Mouse (Mus musculus) retina, postnatal 7 days (tissue): Measurements from ENCODE around the gene Mab21l3.
"Not testable (repeated sequence)": the region's sequence is repeated elsewhere in the genome, so short reads cannot be mapped to it uniquely, and the experiment has no call there.

Experiments used
- DNase-seq: peaks from one replicate; pipeline ENCODE4 v3.0.0-alpha.2; 2012; ENCODE audit warnings: low read depth, low spot score

The Mab21l3 gene

DNA sequence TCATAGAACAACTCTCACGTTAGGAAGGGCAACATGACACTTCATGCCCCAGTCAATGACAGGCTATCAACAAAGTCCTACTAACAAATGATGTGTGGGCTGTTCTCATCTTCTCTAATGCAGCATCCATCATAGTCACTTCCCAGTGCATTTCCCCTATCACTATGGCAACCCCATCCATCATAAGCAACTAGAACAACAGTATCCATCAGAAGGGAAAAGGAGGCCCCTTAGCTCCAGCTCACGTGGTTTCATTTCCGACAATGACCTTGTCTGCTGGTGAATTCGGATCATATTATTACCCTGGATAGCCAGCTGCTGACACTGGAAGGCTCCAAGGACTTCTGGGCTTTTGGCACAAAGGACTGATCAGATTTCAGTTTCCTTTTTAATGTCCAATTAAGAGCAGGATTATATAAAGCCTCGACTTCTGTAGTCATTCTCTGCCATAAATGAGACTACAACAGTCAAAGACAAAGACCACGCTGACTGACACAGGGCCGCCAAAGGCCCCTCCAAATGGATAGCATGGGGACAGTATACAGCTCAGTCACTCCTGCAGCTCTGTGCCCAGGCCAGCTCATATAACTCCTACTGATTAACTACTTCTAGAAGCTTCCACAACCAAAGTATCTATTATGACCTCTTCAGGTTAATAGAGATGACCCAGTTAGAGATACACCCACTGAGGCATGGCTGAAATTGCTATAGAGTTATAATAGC lies 6.2 kb downstream of the Mab21l3 start:
- DNase-seq = no peak

GRCm38 (mm10) chr3:101839327-101839726 lies 9.4 kb downstream of the Mab21l3 start:
- no peak for DNase-seq

GRCm38 (mm10) chr3:101836971-101837370 lies 11.8 kb downstream of the Mab21l3 start:
- DNase-seq = no peak

DNA sequence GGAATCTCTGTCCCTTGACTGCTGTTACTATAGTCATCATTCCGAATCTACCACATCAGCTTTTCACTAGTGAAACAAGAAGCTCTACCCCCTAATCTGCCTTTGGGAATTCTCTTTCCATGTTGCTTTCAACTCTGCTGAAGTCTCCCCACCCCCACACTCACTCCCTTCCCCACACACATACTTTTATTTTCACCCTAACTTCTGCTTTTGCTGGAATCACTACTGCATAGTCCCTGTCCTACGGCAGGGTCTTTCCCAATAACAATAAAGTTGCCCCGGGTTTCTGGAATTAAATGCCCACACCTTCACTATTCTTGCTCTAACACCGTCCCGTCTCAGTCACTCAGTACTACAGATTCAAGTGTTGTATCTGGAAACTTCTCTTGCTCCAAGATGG lies 12.2 kb downstream of the Mab21l3 start:
- DNase-seq = no peak

- no peak for DNase-seq
Observed at GRCm38 (mm10) chr3:101836045-101836444, 12.7 kb downstream of the Mab21l3 start.

DNA sequence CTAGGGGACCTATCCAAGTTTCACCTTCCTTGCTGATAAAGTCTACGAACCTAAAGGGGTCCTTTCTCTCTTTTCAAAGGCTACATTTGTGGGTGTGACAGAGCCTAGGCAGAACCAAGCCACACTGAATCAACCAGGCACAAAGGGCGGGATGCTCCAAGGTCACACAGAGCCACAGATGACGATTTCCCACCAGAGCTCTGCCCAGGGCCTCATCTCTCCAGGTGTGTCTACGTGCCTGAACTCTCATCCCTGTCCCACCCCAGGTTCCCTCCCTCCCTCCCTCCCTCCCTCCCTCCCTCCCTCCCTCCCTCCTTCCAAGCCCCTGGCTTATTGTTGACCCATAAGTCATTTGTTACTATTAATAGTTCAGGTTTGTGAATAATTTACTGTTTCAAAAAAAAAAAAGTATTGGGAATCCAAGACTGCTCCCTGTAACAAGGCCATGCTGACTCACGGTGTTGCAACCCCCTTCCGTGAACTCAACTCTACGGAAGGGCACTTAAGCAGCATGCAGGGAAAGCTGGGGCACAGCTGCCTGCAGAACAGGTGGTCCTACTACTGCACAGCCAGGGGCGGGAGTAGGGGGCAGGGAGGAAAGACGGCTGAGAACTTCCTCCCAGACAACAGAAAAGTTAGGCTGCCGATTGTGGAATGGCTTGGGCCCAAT lies 17.4 kb downstream of the Mab21l3 start:
- no peak for DNase-seq

DNA sequence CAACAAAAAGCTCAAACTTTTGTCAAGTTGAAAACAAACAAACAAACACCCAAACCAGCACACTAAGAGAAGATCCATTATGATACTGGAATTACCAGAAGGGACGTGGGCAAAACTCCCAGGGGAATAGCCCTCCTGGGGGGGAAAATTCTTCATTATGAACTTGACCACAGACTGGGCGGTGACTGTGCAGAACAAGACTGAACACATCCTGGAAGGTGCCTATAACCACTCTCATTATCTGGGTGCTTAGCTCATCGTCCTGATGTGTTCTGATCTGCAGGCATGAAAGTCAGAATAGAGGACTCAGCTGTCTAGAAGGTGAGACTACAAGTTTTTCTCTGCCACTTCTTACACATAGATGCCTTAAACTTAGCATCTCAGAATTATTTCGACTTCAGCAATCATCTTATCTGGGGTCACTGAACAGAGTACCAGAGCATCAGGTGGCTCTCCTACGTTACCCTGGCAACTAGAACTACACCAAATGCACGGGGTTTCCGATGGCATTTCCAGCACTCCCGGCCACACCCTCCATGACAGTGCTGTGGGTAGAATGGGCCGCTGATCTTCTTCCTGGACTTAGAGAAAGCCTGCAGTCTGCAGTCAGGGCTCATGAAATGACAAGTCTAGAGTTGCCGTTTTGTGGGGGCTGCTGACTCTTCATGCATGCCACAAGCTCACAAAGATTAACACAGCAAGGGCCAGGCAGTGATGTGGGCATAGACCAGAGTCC lies 18.7 kb downstream of the Mab21l3 start:
- DNase-seq = no peak

DNA sequence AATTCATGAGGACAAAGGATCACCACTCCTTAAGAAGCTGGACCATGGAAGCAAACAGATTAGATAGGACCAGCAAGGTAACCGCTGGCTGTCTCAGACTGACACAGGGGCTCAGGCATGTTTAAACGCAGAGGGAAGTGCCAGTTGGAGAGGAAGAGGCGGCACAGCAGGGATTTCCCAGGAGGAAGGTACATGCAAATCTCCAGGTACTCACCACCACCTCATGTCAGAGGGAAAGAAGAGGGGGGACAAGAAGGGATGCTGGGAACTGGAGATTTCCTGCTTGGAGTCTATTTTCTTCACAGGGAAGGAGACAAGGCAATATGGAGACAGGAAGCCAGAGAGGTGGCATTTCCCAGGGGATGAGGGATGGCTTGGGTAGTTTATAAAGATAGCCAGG lies 20.2 kb downstream of the Mab21l3 start:
- no peak for DNase-seq

DNA sequence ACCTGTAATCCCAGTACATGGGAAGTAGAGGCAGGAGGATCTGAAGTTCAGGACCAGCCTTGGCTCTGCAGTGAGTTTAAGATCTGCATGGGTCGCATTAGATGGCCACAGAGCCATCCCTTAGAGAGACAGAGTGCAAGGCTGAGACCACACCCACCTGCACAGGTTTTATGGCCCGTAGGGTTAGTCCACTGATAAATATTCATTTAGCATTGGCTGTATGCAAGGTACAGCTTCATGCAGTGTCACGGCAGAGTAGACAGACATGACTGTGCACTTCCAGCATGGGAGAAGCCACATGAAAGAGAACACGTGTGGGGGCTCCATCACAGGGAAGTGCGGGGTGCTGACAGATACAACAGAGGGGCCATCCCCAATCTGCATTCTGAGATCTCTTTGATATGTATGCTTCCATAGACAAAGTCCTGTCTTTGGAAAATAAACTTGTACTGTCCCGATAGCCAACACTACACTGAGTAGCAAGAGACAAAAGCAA lies 21.5 kb downstream of the Mab21l3 start:
- no peak for DNase-seq

GRCm38 (mm10) chr3:101824338-101824737 lies 24.4 kb downstream of the Mab21l3 start:
- no peak for DNase-seq

- DNase-seq = no peak
Observed at GRCm38 (mm10) chr3:101822052-101822451, 26.7 kb downstream of the Mab21l3 start.

DNA sequence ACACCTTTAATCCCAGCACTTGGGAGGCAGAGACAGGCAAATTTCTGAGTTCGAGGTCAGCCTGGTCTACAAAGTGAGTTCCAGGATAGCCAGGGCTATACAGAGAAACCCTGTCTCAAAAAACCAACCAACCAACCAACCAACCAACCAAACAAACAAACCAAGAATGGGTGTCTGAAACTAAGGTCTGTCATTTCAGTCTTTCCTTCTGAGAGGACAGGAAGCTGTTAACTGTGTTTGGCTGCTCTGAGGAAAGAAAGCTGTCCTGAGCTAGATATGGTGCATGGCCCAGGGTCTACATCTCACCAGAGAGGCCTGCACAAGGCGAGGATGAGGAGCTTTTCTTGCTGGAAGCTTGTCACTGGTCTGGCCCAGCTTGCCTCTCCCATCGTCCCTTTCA lies 28.1 kb downstream of the Mab21l3 start:
- not testable (repeated sequence) for DNase-seq

DNA sequence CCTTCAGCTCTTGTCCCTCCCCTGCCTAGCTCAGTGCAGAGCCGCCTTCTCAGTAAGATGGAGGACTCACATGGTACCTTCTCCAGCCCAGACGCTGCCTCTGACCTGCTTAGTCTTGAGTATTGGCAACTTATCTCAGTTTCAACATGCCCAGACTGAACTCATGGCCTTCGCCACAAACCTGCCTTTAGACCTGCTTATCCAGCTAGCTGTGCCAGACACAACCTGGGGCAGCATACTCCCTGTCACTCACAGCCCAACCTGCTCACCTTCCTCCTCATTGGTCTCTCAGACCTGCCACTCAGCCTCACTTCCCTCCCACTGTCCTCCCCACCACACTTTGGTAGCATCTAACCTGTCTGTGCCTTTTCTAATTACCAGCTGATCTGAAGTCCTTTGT lies 32.8 kb downstream of the Mab21l3 start:
- no peak for DNase-seq

- no peak for DNase-seq
Observed at GRCm38 (mm10) chr3:101814790-101815189, 34.0 kb downstream of the Mab21l3 start.

- DNase-seq = peak; percentile 61
Observed at GRCm38 (mm10) chr3:101812341-101812962, 36.3 kb downstream of the Mab21l3 start.

- no peak for DNase-seq
Observed at GRCm38 (mm10) chr3:101811931-101812330, 36.8 kb downstream of the Mab21l3 start.

GRCm38 (mm10) chr3:101807646-101808045 lies 41.1 kb downstream of the Mab21l3 start:
- DNase-seq = no peak

DNA sequence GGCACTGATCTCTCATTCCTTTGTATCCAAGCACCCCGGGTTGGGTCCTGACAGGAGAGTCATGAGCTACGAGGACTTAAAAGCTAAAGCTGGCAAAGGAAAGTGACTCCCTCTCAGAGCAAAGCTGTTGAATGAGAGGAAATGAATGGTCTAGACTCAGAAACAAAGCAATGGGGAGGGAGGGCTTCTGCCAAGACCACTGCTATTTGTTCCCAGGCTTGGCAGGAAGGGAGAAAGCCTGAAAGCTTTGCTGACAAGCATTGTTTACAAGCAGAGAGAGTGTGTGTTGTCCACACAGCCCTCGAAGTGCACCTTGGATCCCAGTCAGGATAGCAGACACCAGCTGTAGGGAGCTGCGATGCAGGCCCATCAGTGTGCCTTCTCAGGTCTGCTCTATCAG lies 41.8 kb downstream of the Mab21l3 start:
- DNase-seq = no peak

DNA sequence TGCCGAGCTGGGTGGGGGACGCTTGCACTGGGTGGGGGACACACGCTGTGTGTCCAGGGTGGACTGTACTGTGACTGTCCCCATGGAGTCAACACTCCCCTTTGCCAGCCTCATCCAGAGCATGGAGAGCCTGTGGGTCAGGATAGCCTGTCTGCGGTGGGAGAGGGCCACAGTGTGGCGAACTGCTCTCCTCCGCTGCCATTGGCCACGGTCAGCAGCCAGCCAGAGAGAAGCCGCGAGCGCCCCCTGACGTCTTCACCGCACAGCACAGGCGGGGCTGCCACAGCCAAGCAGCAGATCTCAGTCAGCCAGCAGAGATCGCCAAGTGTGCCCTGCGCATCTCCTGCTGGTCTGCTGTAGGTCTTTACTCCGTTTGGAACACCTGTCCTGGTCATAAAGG lies 42.6 kb downstream of the Mab21l3 start:
- DNase-seq = peak; percentile 51

- DNase-seq = no peak
Observed at GRCm38 (mm10) chr3:101805562-101806004, 43.2 kb downstream of the Mab21l3 start.

DNA sequence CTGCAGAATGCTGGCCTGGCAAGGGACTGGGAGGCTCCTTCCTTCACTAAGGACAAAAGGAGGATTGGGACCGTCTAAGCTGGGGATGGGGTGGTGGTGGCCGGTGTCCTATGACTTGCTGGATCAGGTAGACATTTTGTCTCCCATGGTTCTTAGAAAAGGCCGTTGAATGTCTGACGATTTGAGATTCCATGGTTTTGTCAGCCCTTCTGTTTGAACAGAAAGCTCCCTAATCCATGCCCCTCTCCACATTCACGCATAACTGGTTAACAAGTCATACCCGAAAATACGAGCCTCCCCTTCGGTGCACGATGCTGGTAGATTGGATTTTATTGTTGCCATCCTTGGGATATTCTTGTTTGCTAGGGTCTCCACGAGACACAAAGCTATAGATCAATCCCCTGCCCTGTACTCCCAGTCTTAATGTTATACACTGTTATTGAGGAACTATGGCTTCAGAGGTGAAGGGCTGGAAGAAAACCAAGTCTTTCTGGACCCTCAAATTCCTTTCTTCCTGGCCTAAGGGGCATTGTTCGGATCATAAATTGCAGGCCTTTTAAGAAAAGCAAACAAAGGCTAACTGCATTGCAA lies 43.7 kb downstream of the Mab21l3 start:
- no peak for DNase-seq

DNA sequence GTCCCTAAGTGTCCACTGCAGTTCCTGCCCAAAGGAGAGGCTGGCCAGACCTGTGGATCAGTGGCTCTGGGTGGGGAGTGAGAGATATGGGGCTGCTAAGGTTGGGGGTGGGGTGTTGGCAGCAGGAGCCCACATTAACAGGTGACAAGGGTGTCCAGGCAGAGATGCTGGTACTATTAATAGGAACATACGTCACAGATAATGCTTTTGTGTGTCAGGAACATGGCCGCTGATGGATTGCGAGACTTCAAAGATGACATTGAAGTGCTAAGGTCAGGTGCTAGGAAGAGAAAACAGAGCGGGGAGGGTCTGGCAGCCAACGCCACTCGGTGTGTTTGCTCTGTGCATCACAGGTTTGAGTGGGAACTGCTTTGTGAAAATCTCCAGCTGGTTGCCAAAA lies 44.4 kb downstream of the Mab21l3 start:
- DNase-seq = no peak
